Mouse (Mus musculus) megakaryocyte progenitor cell, adult 5-6 weeks (primary cell): ENCODE data around the gene Rnh1. TPM values are rescaled to one million over a fixed set of nuclear protein-coding genes. Genes with fewer than 3 reads are reported as not detected.

ENCODE experiments used
- ATAC-seq: replicated peaks from 2 replicates; pipeline ENCODE4 v1.8.0; 2016; ENCODE audit warnings: mild to moderate bottlenecking, moderate TSS enrichment, inconsistent platforms; ENCODE audit not compliant: poor library complexity
- total RNA-seq, 2 experiments: library from RNA; stranded (forward) in 1 of 2; stranded (reverse) in 1 of 2; fragments of 157-497, 149-512 nt in 1 of 2; fragments of 200-1000 nt in 1 of 2; gene quantifications; 2 replicates each; pipeline versions ENCODE4 v1.2.3 to v1.2.4; 2015 to 2017

Gene Rnh1
- total RNA-seq (2015) (36.0 and 41.3 TPM in 2 replicates), total RNA-seq (2017) (43.4 and 57.6 TPM in 2 replicates)

- peak; percentile 72 for ATAC-seq
Observed at GRCm38 (mm10) chr7:141172116-141173006, at the start of gene Rnh1. Gene Rnh1, minus strand, starts transcription at chr7:141172857.

GRCm38 (mm10) chr7:141222126-141222467 lies 49.4 kb upstream of the Rnh1 start:
- ATAC-seq, result no peak

GRCm38 (mm10) chr7:141221249-141222125 lies 48.8 kb upstream of the Rnh1 start:
- ATAC-seq, result peak; percentile 93

GRCm38 (mm10) chr7:141220377-141220776 lies 47.7 kb upstream of the Rnh1 start:
- ATAC-seq, result no peak

GRCm38 (mm10) chr7:141219558-141220099 lies 47.0 kb upstream of the Rnh1 start:
- no peak for ATAC-seq

GRCm38 (mm10) chr7:141218557-141219133 lies 46.0 kb upstream of the Rnh1 start:
- no peak for ATAC-seq

GRCm38 (mm10) chr7:141218141-141218540 lies 45.5 kb upstream of the Rnh1 start:
- ATAC-seq, result no peak

GRCm38 (mm10) chr7:141217343-141218013 lies 44.8 kb upstream of the Rnh1 start:
- no peak for ATAC-seq

GRCm38 (mm10) chr7:141216894-141217293 lies 44.2 kb upstream of the Rnh1 start:
- ATAC-seq, result no peak

GRCm38 (mm10) chr7:141215880-141216733 lies 43.5 kb upstream of the Rnh1 start:
- peak; percentile 34 for ATAC-seq

- peak; percentile 94 for ATAC-seq
Observed at GRCm38 (mm10) chr7:141215101-141215879, 42.6 kb upstream of the Rnh1 start, which contains the start of gene Rassf7. Gene Rassf7, plus strand, starts transcription at chr7:141215860.

- ATAC-seq, result no peak
Observed at GRCm38 (mm10) chr7:141214310-141214709, 41.7 kb upstream of the Rnh1 start.

- ATAC-seq, result no peak
Observed at GRCm38 (mm10) chr7:141213605-141214235, 41.1 kb upstream of the Rnh1 start, which contains the start of gene Lmntd2. Gene Lmntd2, minus strand, starts transcription at chr7:141214080.

GRCm38 (mm10) chr7:141213133-141213532 lies 40.5 kb upstream of the Rnh1 start:
- ATAC-seq, result no peak

- ATAC-seq, result no peak
Observed at GRCm38 (mm10) chr7:141210606-141211131, 38.0 kb upstream of the Rnh1 start.

- ATAC-seq, result no peak
Observed at GRCm38 (mm10) chr7:141210137-141210536, 37.5 kb upstream of the Rnh1 start.

- no peak for ATAC-seq
Observed at GRCm38 (mm10) chr7:141209526-141209925, 36.9 kb upstream of the Rnh1 start.
